Mouse (Mus musculus) MEL (cell line): ENCODE results near the gene Polk.

Experiments used
- CTCF ChIP-seq, 3 experiments: IDR thresholded peaks in 2 of 3; conservative IDR thresholded peaks in 1 of 3; 2 replicates each; pipeline ENCODE4 v1.5.1; 2011 to 2012; ENCODE audit warnings: low read length in 3 of 3, low read depth in 2 of 3, mild to moderate bottlenecking in 2 of 3, improper control_type of control experiment in 1 of 3, inconsistent platforms in 1 of 3, mixed read lengths in 1 of 3, moderate library complexity in 1 of 3; ENCODE audit not compliant: control insufficient read depth in 1 of 3, insufficient read depth in 1 of 3, poor library complexity in 1 of 3, severe bottlenecking in 1 of 3
- E2F4 ChIP-seq: IDR thresholded peaks from 2 replicates; pipeline ENCODE4 v1.6.1; 2011; ENCODE audit warnings: low read depth, low read length, improper control_type of control experiment, borderline replicate concordance
- ETS1 ChIP-seq: IDR thresholded peaks from 2 replicates; pipeline ENCODE4 v1.6.1; 2012; ENCODE audit warnings: low read depth, mild to moderate bottlenecking, inconsistent platforms, low read length, improper control_type of control experiment, moderate library complexity
- GATA1 ChIP-seq: IDR thresholded peaks from 2 replicates; pipeline ENCODE4 v1.6.1; 2011; ENCODE audit warnings: low read depth, low read length, improper control_type of control experiment
- HCFC1 ChIP-seq: IDR thresholded peaks from 2 replicates; pipeline ENCODE4 v1.6.1; 2012; ENCODE audit warnings: low read depth, mild to moderate bottlenecking, inconsistent platforms, low read length, improper control_type of control experiment, moderate library complexity
- JUND ChIP-seq: IDR thresholded peaks from 2 replicates; pipeline ENCODE4 v1.6.1; 2011; ENCODE audit warnings: low read depth, mild to moderate bottlenecking, improper control_type of control experiment, low read length
- POLR2AphosphoS2 ChIP-seq: IDR thresholded peaks from 2 replicates; pipeline ENCODE4 v1.6.1; 2011; ENCODE audit warnings: low read length, improper control_type of control experiment
- UBTF ChIP-seq: IDR thresholded peaks from 2 replicates; pipeline ENCODE4 v1.6.1; 2012; ENCODE audit warnings: low read depth, mild to moderate bottlenecking, inconsistent platforms, low read length, improper control_type of control experiment, moderate library complexity, borderline replicate concordance; ENCODE audit not compliant: insufficient read depth
- ZKSCAN1 ChIP-seq: IDR thresholded peaks from 2 replicates; pipeline ENCODE4 v1.6.1; 2012; ENCODE audit warnings: low read depth, mild to moderate bottlenecking, inconsistent platforms, low read length, improper control_type of control experiment, moderate library complexity

- TF ChIP-seq POLR2AphosphoS2 (no peak), HCFC1 (no peak), CTCF (IDR thresholded peaks at IDR 0.05 in 2 of 3, conservative IDR thresholded peaks at IDR 0.05 in 1 of 3; ENCODE audit: control insufficient read depth in 1 of 3, insufficient read depth in 1 of 3, low read depth in 2 of 3, low read length in 3 of 3, poor library complexity in 1 of 3, severe bottlenecking in 1 of 3) (no peak), E2F4 (no peak), ETS1 (peak; percentile 66; the same call in 1 of the 2 replicates), JUND (no peak), UBTF (no peak), ZKSCAN1 (no peak), GATA1 (peak; percentile 78)
These were observed 4.9 kb upstream of the Polk start for GRCm38 (mm10) chr13:96547250-96547649.
